Mouse (Mus musculus) brain, adult 2 months (tissue): ENCODE measurements around the gene Sh3pxd2a.

Source experiments
- DNase-seq: peaks from one replicate; pipeline ENCODE4 v3.0.0; 2011; ENCODE audit warnings: low read depth, low spot score

The Sh3pxd2a gene

DNA sequence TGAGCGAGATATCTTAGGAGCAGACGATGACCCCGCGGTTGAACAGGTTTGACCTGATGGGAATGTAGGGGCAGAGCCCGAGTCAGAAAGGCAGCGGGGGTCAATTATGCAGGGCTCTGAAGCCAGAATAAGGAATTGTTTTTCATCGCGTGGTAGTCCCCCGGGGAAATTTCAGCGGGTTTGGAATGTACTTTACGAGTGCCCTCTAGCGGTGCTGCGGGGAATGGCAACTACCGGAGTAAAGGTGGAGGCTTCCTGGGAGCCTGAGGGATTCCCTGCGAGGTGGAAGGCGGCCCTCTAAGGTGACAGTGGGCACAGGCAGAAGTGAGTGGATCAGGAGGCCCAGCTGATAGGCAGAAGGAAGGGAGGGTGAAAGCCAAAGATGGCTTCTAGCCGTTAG lies 125.0 kb downstream of the Sh3pxd2a start:
- peak; percentile 87 for DNase-seq

DNA sequence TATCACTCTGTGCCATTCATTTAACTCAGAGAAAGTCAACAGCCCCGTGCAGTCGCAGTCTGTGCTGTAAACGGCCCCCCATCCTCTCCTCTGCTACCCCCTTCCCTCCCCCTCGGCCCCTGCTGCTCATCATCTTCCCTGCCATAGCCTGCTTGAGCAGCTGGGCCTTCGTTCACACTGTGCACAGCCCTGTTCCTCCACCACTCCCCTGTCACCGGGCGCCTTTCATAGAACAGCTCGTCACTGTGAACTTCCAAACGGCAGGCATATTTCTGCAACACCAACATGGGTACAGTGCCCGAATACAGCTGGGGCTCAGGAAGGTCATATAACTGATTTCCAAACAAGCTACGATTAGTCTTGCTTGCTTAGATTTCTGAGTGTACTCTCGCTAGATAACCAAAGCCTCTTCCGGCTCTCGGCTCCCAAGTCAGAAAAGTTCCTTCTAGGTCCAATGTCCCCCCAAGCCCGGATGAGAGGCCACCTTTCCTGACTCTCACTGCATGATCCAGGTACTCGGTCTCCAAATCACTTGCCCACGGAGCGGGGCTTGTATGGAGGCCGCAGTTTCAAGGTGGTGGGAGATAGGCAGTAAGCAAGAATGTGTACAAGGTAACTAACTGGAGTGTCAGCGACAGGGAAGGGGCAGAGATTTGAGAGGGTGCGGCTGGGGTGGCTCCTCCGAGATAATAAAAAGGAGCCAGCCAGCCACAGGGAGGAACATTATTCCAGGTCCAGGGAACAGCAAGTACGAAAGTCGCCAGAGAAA lies 125.6 kb downstream of the Sh3pxd2a start:
- peak; percentile 48 for DNase-seq

- DNase-seq, result peak; percentile 96
Measured at GRCm38 (mm10) chr19:47337743-47338142, 126.5 kb downstream of the Sh3pxd2a start.

DNA sequence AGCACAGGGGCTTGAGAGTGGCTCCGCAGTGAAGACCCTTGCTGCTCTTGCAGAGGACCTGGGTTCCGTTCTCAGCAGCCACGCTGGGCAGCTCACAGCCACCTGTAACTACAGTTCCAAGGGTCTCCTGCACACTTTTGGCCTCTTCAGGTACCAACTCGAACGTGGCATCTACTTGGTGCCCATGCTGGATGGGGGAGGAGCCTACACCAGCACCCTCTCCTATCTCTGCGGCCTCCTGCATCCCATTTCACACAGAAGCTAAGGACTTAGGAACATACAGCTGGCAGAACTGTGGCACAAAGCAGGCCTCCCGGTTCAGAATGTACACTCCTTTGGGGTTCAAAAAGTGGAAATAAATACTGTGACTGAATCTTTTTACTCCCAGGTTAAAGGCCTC lies 127.0 kb downstream of the Sh3pxd2a start:
- no peak for DNase-seq

DNA sequence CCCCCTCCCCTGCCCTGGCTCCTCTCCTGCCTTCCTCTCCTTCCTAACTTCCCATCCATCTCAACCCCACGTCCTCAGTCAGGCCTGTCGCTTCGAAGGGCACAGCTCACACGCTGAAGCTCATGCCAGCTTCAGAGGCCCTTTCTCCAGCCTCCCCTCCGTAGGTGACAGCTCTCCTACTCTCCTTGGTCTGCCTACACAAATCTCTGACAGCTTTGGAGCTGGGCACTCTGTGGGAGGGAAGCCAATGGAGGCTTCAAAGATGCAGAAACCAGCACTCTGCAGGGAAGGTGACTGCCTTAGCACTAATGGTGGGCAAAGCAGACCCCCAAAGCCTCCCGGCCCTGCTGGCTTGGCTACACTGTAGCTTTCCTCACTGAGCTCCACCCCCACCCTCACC lies 128.9 kb downstream of the Sh3pxd2a start:
- DNase-seq, result peak; percentile 74

DNA sequence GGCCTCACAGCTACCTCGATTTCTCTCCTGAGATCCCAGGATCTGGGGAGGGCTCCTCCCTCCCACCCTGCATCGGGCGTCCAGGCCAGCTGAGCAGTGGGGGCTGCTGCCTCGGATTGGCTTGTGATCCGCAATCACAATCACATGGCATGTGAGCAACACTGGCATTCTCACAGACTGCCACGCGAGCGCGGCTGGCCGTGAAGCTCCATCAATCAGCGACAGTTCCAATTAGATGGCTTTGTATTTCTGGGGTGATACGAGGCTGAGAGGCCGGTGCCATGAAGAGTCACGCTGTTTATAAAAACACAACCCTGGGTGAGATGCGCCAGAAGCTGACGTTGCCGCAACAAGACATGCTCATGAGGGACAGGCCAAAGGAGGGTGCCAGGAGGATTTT lies 129.5 kb downstream of the Sh3pxd2a start:
- peak; percentile 71 for DNase-seq

DNA sequence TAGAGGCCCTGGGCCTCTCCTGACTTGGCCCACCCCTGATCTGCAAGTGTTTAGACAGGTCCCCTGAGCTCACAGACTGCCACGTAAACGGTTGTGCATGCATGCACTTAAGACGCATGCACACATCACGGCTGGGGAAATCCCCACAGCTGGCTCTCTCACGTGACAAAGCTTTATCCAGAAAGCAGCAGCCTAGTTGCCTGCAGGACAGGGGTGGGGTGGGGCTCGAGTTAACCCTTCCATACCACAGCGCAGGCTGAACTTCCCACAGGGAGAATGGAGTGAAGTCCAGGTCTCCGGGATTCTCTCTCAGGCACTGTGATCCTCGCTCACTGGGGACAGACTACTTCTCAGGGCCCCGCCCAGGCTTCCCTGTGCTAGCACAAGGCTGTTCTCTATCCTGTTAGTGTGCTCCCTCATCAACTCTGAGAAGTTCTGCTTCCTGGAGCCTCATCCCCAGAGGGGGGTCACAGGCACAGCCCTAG lies 133.4 kb downstream of the Sh3pxd2a start:
- DNase-seq, result peak; percentile 66

DNA sequence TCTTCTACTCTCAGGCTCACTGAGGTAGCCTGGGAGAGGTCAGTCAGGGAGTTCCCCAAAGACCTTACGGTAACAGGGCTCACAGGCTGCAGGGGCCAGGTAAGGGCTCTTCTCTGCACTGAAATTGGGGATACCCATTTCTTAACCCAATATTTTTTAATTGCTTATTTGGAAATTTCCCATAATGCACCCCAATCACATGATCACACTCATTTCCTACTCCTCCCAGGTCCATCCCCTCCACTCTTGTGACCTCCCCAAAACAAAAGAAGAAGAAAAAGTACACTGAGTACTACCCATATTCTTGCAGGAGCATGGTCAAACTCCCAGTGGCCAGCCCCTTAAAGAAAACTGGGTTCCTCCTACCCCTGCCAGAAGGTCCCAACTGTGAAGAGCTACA lies 135.1 kb downstream of the Sh3pxd2a start:
- no peak for DNase-seq

DNA sequence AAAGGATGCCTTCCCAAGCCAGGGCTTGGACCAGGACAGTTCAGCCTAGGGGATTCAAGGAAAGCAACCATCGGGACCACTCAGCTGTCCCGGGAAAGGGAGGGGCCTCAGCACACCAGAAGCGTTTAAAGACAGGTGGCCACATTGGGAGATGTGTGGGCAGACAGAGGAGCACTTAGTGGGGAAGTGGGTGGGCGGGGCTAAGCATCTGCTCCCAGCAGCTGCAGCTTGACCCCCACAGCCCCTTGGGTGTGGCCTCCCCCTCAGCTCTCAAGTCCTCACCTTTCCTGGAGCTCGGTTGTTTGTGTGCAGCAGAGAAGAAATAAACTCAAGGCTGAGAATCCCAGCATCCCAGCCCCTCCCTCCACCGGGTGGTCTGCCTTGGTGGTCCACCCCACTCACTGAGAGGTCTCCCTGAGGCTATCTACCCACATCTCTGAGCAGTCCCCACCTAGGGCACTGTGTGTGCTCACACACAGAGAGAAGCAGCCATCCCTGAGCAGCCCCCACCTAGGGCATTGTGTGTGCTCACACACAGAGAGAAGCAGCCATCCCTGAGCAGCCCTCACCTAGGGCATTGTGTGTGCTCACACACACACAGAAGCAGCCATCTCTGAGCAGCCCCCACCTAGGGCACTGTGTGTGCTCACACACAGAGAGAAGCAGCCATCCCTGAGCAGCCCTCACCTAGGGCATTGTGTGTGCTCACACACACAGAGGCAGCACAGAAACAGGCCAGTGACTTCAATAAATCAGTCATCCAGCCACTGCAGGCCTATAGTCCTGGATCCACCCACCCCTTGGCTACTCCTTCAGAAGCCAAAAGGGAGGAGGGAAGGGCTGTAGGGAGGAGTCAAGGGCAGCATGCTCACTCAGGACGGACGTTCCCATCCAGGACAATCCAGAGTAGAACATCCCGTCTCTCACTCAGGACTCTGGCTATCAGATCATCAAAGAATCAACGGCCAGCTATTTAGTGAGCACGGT lies 136.0 kb downstream of the Sh3pxd2a start:
- no peak for DNase-seq

GRCm38 (mm10) chr19:47325881-47326280 lies 138.3 kb downstream of the Sh3pxd2a start:
- peak; percentile 71 for DNase-seq

GRCm38 (mm10) chr19:47323096-47323849 lies 140.9 kb downstream of the Sh3pxd2a start:
- DNase-seq, result no peak

DNA sequence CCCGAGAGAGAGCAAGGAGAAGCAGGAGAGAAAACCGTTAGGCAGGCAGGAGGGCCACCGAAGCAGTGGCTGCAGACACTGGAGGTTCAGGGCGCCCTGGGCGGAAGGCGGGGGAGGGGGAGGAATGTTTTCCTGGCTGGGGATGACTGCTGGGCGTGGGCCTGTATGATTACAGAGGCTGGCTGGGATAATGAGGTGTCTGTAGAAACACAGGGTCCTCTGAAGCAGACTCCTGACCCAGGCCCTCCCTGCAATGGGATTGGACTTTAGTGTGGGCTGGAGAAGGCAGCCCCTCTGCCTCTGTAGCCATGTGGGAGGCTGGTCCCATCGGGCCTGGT lies 143.9 kb downstream of the Sh3pxd2a start:
- no peak for DNase-seq

- DNase-seq, result no peak
Measured at GRCm38 (mm10) chr19:47319521-47320330, 144.5 kb downstream of the Sh3pxd2a start.

DNA sequence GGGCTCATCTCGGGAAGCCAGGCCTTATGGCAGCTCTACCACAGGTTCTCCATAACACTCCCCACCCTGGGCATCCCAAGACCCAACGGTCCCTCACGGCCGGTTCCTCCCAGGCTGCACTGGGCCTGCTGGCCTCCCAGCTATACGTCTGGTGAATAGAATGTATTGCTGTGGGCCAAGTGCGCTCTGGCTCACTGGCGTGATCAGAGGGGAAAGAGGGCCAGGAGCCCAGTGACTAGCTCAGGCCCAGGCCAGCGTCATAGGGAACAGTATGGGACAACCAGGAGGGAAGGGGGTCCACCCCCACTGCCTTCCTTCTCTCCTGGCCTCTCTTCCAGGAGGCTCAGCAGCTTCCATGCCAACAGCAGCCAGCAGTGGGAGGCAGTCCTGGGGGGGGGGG lies 145.1 kb downstream of the Sh3pxd2a start:
- DNase-seq, result no peak

DNA sequence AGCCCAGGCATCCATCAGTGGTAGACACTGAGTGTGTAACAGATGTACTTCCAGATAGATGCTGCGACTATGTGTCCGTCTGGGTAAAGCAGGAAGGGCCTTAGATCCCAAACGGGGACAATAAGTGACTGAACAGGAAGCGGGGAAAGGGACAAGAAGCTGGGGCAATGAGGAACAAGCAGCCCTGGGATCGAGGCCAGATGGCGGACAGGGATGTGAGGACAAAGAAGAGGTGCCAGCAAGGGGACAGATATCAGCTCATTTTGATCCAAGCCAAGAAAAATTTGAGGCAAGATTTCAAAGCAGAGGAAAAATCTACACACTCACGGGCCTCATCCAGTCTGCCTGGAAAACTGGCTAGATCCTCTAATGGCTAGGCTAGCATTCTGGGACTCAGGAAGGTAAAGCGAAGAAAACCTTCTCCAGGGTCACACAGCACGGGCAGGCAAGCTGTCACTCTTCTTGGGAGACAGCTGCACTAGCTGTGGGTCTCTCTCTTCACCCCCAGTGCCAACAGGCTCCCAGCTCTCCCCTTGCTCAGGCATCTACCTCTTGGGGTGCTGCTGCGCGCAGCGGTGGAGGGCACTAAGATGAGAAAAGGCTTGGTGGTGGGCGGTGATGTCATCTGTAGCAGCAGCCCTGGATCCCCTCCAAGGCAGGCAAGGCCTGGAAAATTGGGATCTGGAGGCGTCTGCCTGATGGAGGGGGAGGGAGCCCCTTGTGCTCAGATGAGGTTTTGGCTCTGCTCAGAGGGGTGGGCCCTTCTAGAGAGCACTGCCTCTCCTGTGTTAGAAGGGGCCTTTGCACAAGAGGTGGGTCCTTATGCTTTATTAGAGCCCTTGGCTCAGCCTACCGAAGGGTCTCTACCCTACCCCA lies 146.9 kb downstream of the Sh3pxd2a start:
- DNase-seq, result peak; percentile 90

- DNase-seq, result no peak
Measured at GRCm38 (mm10) chr19:47316288-47317062, 147.7 kb downstream of the Sh3pxd2a start.

DNA sequence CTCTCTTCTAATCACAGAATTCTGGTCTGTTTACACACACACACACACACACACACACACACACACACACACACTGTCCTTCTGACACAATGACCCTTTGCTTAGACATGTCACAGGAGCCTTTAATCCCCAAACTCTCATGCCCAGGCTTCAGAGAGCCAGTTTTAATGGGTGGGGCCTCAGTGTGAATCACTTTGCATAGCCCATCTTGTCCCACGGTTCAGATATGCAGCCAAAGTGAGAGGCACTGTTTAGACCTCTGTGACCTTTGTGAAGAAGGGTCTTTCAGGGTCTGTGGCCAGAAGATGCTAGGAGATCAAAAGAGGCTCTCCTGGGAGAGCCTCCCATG lies 148.3 kb downstream of the Sh3pxd2a start:
- no peak for DNase-seq

DNA sequence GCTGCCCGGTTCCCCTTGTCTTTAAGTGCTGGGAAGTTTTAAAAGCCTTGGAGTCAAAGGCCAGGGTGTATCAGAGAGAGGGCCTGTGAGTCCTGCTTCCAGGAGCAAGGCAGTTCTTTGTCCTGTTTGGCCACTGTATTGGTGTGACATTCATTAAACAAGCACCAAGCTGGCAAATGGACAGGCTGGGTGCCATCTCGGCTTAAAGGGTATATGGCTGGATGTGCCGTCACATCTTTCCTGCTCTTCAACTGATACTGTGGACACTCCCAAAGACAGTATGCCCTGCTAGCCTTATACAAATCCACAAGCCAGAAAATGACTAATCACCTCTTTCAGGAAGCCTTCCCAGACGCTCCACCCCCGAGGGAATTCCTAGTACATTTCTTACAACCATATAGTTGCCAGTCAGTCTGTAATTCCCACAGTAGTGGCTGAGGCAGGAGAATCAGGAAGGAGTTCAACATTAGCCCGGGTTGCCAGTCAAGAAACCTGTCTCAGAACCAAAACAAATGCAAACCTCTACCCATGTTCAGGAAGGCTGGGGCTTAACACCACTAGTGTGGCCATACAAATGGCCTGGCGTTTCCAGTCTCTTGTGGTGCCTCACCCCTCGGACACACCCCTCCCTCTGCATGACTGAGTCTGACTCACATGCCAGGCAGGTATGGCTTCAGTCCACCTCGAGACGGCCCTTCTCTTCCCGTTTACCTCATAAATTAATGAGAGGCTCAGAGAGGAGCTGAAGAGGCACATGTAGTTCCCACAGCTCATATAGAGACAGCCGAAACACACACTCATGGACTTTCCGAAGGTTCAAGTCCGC lies 148.9 kb downstream of the Sh3pxd2a start:
- DNase-seq, result no peak
